Mouse (Mus musculus) erythroblast, adult 5-6 weeks (primary cell): ENCODE measurements around the gene Hras. TPM values are rescaled to one million over a fixed set of nuclear protein-coding genes. Genes with fewer than 3 reads are reported as not detected.
A peak's percentile ranks its signal among the peaks of the same experiment; 100 is the strongest.

ENCODE experiments used
- ATAC-seq: replicated peaks from 2 replicates; pipeline ENCODE4 v1.8.0; 2016; ENCODE audit warnings: moderate number of reproducible peaks, mild to moderate bottlenecking, moderate TSS enrichment, inconsistent platforms; ENCODE audit not compliant: poor library complexity, low FRiP score, severe bottlenecking
- total RNA-seq, 2 experiments: library from RNA; stranded (forward) in 1 of 2; stranded (reverse) in 1 of 2; fragments of 150-400 nt in 1 of 2; fragments of 200-764, 138-1000 nt in 1 of 2; gene quantifications; 2 replicates each; pipeline versions ENCODE4 v1.2.3 to v1.2.4; 2015 to 2017; ENCODE audit warnings: low replicate concordance in 2 of 2

Gene Hras
- total RNA-seq, 2 experiments from 2014 or later, result 3.8 to 11.4 TPM

- peak; percentile 67 for ATAC-seq
These were observed 50.7 kb downstream of the Hras start for GRCm38 (mm10) chr7:141143112-141143511.

- ATAC-seq, result no peak
These were observed 52.5 kb downstream of the Hras start for GRCm38 (mm10) chr7:141141326-141141725.

Other genes with a start within 250 kb of the Hras start
- gene Ifitm5, start 243.7 kb downstream of the Hras start, total RNA-seq (2015; ENCODE audit: low replicate concordance), result not detected in 2 replicates
- gene Ifitm5, start 243.7 kb downstream of the Hras start, total RNA-seq (2017; ENCODE audit: low replicate concordance), result 1.5 TPM in 1 of 2 replicates, not detected in the other
- not detected in 2 replicates for gene Gm45717, start 238.1 kb downstream of the Hras start, total RNA-seq (2015; ENCODE audit: low replicate concordance)
- not detected in 2 replicates for gene Gm45717, start 238.1 kb downstream of the Hras start, total RNA-seq (2017; ENCODE audit: low replicate concordance)
- 133 and 151 TPM in 2 replicates for gene Ifitm2, start 238.0 kb downstream of the Hras start, total RNA-seq (2015; ENCODE audit: low replicate concordance)
- gene Ifitm2, start 238.0 kb downstream of the Hras start, total RNA-seq (2017; ENCODE audit: low replicate concordance), result 41.4 and 47.4 TPM in 2 replicates
- gene Ifitm1, start 226.8 kb downstream of the Hras start, total RNA-seq (2015; ENCODE audit: low replicate concordance), result 31.8 and 47.3 TPM in 2 replicates
- 0.70 and 11.8 TPM in 2 replicates for gene Ifitm1, start 226.8 kb downstream of the Hras start, total RNA-seq (2017; ENCODE audit: low replicate concordance)
- gene Ifitm3, start 183.2 kb downstream of the Hras start, total RNA-seq (2015; ENCODE audit: low replicate concordance), result 186 and 267 TPM in 2 replicates
- gene Ifitm3, start 183.2 kb downstream of the Hras start, total RNA-seq (2017; ENCODE audit: low replicate concordance), result 78.8 and 112 TPM in 2 replicates
- 336 and 380 TPM in 2 replicates for gene Ifitm6, start 176.1 kb downstream of the Hras start, total RNA-seq (2015; ENCODE audit: low replicate concordance)
- 99.4 and 179 TPM in 2 replicates for gene Ifitm6, start 176.1 kb downstream of the Hras start, total RNA-seq (2017; ENCODE audit: low replicate concordance)
- not detected in 2 replicates for gene Gm17387, start 164.9 kb downstream of the Hras start, total RNA-seq (2015; ENCODE audit: low replicate concordance)
- gene Gm17387, start 164.9 kb downstream of the Hras start, total RNA-seq (2017; ENCODE audit: low replicate concordance), result not detected in 2 replicates
- gene B4galnt4, start 132.9 kb downstream of the Hras start, total RNA-seq (2015; ENCODE audit: low replicate concordance), result 0.84 TPM in 1 of 2 replicates, not detected in the other
- gene B4galnt4, start 132.9 kb downstream of the Hras start, total RNA-seq (2017; ENCODE audit: low replicate concordance), result not detected in 2 replicates
- gene Pkp3, start 115.8 kb downstream of the Hras start, total RNA-seq (2015; ENCODE audit: low replicate concordance), result not detected in 2 replicates
- not detected in 2 replicates for gene Pkp3, start 115.8 kb downstream of the Hras start, total RNA-seq (2017; ENCODE audit: low replicate concordance)
- gene Sigirr, start 93.4 kb downstream of the Hras start, total RNA-seq (2015; ENCODE audit: low replicate concordance), result 4.2 TPM in 1 of 2 replicates, not detected in the other
- 2.8 and 4.4 TPM in 2 replicates for gene Sigirr, start 93.4 kb downstream of the Hras start, total RNA-seq (2017; ENCODE audit: low replicate concordance)
- gene Ano9, start 76.2 kb downstream of the Hras start, total RNA-seq (2015; ENCODE audit: low replicate concordance), result not detected in 2 replicates
- not detected in 2 replicates for gene Ano9, start 76.2 kb downstream of the Hras start, total RNA-seq (2017; ENCODE audit: low replicate concordance)
- gene Ptdss2, start 71.6 kb downstream of the Hras start, total RNA-seq (2015; ENCODE audit: low replicate concordance), result 123 and 158 TPM in 2 replicates
- gene Ptdss2, start 71.6 kb downstream of the Hras start, total RNA-seq (2017; ENCODE audit: low replicate concordance), result 153 and 164 TPM in 2 replicates
- 11.9 and 13.8 TPM in 2 replicates for gene Rnh1, start 21.1 kb downstream of the Hras start, total RNA-seq (2015; ENCODE audit: low replicate concordance)
- 15.1 and 15.7 TPM in 2 replicates for gene Rnh1, start 21.1 kb downstream of the Hras start, total RNA-seq (2017; ENCODE audit: low replicate concordance)
- gene Lrrc56, start 152 bp upstream of the Hras start, total RNA-seq (2015; ENCODE audit: low replicate concordance), result 2.1 TPM in 1 of 2 replicates, not detected in the other
- gene Lrrc56, start 152 bp upstream of the Hras start, total RNA-seq (2017; ENCODE audit: low replicate concordance), result 0.94 and 1.8 TPM in 2 replicates
- not detected in 2 replicates for gene Lmntd2, start 20.1 kb upstream of the Hras start, total RNA-seq (2015; ENCODE audit: low replicate concordance)
- gene Lmntd2, start 20.1 kb upstream of the Hras start, total RNA-seq (2017; ENCODE audit: low replicate concordance), result 0.17 and 1.7 TPM in 2 replicates
- 1.7 and 6.0 TPM in 2 replicates for gene Rassf7, start 21.9 kb upstream of the Hras start, total RNA-seq (2015; ENCODE audit: low replicate concordance)
- 3.9 and 12.2 TPM in 2 replicates for gene Rassf7, start 21.9 kb upstream of the Hras start, total RNA-seq (2017; ENCODE audit: low replicate concordance)
- gene Phrf1, start 34.8 kb upstream of the Hras start, total RNA-seq (2015; ENCODE audit: low replicate concordance), result 24.9 and 30.0 TPM in 2 replicates
- 25.5 and 32.8 TPM in 2 replicates for gene Phrf1, start 34.8 kb upstream of the Hras start, total RNA-seq (2017; ENCODE audit: low replicate concordance)
- gene Irf7, start 72.5 kb upstream of the Hras start, total RNA-seq (2015; ENCODE audit: low replicate concordance), result 49.5 and 73.8 TPM in 2 replicates
- 78.0 and 88.9 TPM in 2 replicates for gene Irf7, start 72.5 kb upstream of the Hras start, total RNA-seq (2017; ENCODE audit: low replicate concordance)
- gene Cdhr5, start 82.8 kb upstream of the Hras start, total RNA-seq (2015; ENCODE audit: low replicate concordance), result not detected in 2 replicates
- not detected in 2 replicates for gene Cdhr5, start 82.8 kb upstream of the Hras start, total RNA-seq (2017; ENCODE audit: low replicate concordance)
- not detected in 2 replicates for gene Sct, start 85.1 kb upstream of the Hras start, total RNA-seq (2015; ENCODE audit: low replicate concordance)
- not detected in 2 replicates for gene Sct, start 85.1 kb upstream of the Hras start, total RNA-seq (2017; ENCODE audit: low replicate concordance)
- not detected in 2 replicates for gene Drd4, start 98.0 kb upstream of the Hras start, total RNA-seq (2015; ENCODE audit: low replicate concordance)
- gene Drd4, start 98.0 kb upstream of the Hras start, total RNA-seq (2017; ENCODE audit: low replicate concordance), result not detected in 2 replicates
- 9.4 and 18.3 TPM in 2 replicates for gene Deaf1, start 133.7 kb upstream of the Hras start, total RNA-seq (2015; ENCODE audit: low replicate concordance)
- gene Deaf1, start 133.7 kb upstream of the Hras start, total RNA-seq (2017; ENCODE audit: low replicate concordance), result 14.1 and 16.0 TPM in 2 replicates
- gene Tmem80, start 133.7 kb upstream of the Hras start, total RNA-seq (2015; ENCODE audit: low replicate concordance), result 6.5 and 8.4 TPM in 2 replicates
- 10.5 and 12.9 TPM in 2 replicates for gene Tmem80, start 133.7 kb upstream of the Hras start, total RNA-seq (2017; ENCODE audit: low replicate concordance)
- gene Eps8l2, start 144.9 kb upstream of the Hras start, total RNA-seq (2015; ENCODE audit: low replicate concordance), result not detected in 2 replicates
- not detected in 2 replicates for gene Eps8l2, start 144.9 kb upstream of the Hras start, total RNA-seq (2017; ENCODE audit: low replicate concordance)
- 132 and 180 TPM in 2 replicates for gene Taldo1, start 198.2 kb upstream of the Hras start, total RNA-seq (2015; ENCODE audit: low replicate concordance)
- gene Taldo1, start 198.2 kb upstream of the Hras start, total RNA-seq (2017; ENCODE audit: low replicate concordance), result 443 and 565 TPM in 2 replicates
- 6.3 and 9.2 TPM in 2 replicates for gene Gatd1, start 220.1 kb upstream of the Hras start, total RNA-seq (2015; ENCODE audit: low replicate concordance)
- gene Gatd1, start 220.1 kb upstream of the Hras start, total RNA-seq (2017; ENCODE audit: low replicate concordance), result 4.9 and 6.0 TPM in 2 replicates
- not detected in 2 replicates for gene Cend1, start 235.5 kb upstream of the Hras start, total RNA-seq (2015; ENCODE audit: low replicate concordance)
- gene Cend1, start 235.5 kb upstream of the Hras start, total RNA-seq (2017; ENCODE audit: low replicate concordance), result not detected in 2 replicates
- gene Slc25a22, start 243.9 kb upstream of the Hras start, total RNA-seq (2015; ENCODE audit: low replicate concordance), result 8.2 and 11.7 TPM in 2 replicates
- 3.2 and 10.0 TPM in 2 replicates for gene Slc25a22, start 243.9 kb upstream of the Hras start, total RNA-seq (2017; ENCODE audit: low replicate concordance)